Mouse (Mus musculus) B cell, adult 67 days (primary cell): ENCODE results near the gene Prmt2. TPM values are rescaled to one million over a fixed set of nuclear protein-coding genes. Genes with fewer than 3 reads are reported as not detected.

ENCODE experiments used
- total RNA-seq, 2 experiments: library from RNA; stranded (reverse); gene quantifications; 4 replicates each; pipeline ENCODE4 v1.2.4; 2023

Prmt2 gene
- 10 to 100 TPM; 11.1 to 13.6 TPM for total RNA-seq

GRCm38 (mm10) chr10:76237341-76238225, at the start of gene Prmt2:
Gene Prmt2, minus strand, starts transcription at chr10:76237865.

GRCm38 (mm10) chr10:76253536-76253935, 15.9 kb upstream of the Prmt2 start, which contains the start of gene S100b:
Gene S100b, plus strand, starts transcription at chr10:76253853.

Other genes starting within 250 kb of the Prmt2 start
- gene Zfp280b, start 205.2 kb downstream of the Prmt2 start, total RNA-seq: 10 to 100 TPM; 18.5 to 20.8 TPM
- gene Slc5a4b, start 126.9 kb downstream of the Prmt2 start, total RNA-seq: under 1 TPM in 1 of 2 experiments, not detected in 1; 0.17 TPM
- not detected for gene Slc5a4a, start 90.4 kb downstream of the Prmt2 start, total RNA-seq
- not detected for gene S100b, start 16.0 kb upstream of the Prmt2 start, total RNA-seq
- gene Dip2a, start 107.4 kb upstream of the Prmt2 start, total RNA-seq: 1 to 10 TPM; 7.3 to 9.0 TPM
- gene AC141477.1, start 202.6 kb upstream of the Prmt2 start, total RNA-seq: 10 to 100 TPM; 14.2 to 26.8 TPM
- gene Pcnt, start 204.9 kb upstream of the Prmt2 start, total RNA-seq: 10 to 100 TPM; 63.0 to 63.8 TPM
- not detected for gene 2610028H24Rik, start 211.2 kb upstream of the Prmt2 start, total RNA-seq
- gene Mcm3ap, start 231.1 kb upstream of the Prmt2 start, total RNA-seq: 10 to 100 TPM; 71.0 to 71.1 TPM
- gene Ybey, start 231.2 kb upstream of the Prmt2 start, total RNA-seq: 1 to 10 TPM; 1.8 to 2.0 TPM